Mouse (Mus musculus) olfactory bulb, adult 2 months (tissue): ENCODE measurements around the gene Kcnip3. TPM values are rescaled to one million over a fixed set of nuclear protein-coding genes. Genes with fewer than 3 reads are reported as not detected.

Source experiments
- H3K27ac ChIP-seq: fragments of 200-500 bp; 2 replicates; pipeline ENCODE4 v1.5.1; 2012; ENCODE audit warnings: low read depth, low read length; ENCODE audit not compliant: insufficient read depth
- H3K4me1 ChIP-seq: fragments of 200-500 bp; 2 replicates; pipeline ENCODE4 v1.6.1; 2012; ENCODE audit warnings: low read length; ENCODE audit not compliant: control insufficient read depth, insufficient read depth
- H3K4me3 ChIP-seq: fragments of 200-500 bp; 2 replicates; pipeline ENCODE4 v1.5.1; 2012; ENCODE audit warnings: mild to moderate bottlenecking, low read depth, low read length, moderate library complexity; ENCODE audit not compliant: insufficient read depth
- CTCF ChIP-seq: fragments of 200-500 bp; IDR thresholded peaks from 2 replicates; pipeline ENCODE4 v1.5.1; 2012; ENCODE audit warnings: low read depth, mild to moderate bottlenecking, low read length, moderate library complexity; ENCODE audit not compliant: insufficient read depth
- POLR2A ChIP-seq: fragments of 200-500 bp; IDR thresholded peaks from 2 replicates; pipeline ENCODE4 v1.6.1; 2012; ENCODE audit warnings: mild to moderate bottlenecking, low read depth, low read length, moderate library complexity; ENCODE audit not compliant: insufficient read depth
- WGBS: fragments of 180-500 bp; shearing (Covaris S2); methylation state at CpG from one replicate; pipeline ENCODE4 v1.1.7; 2018; 5-methylcytosine and 5-hydroxymethylcytosine counted together
- polyA plus RNA-seq: library from polyadenylated mRNA; stranded (reverse); fragments of >200 nt; gene quantifications from 2 replicates; pipeline ENCODE4 v1.2.4, GENCODE M21; 2012; ENCODE audit warnings: low replicate concordance; ENCODE audit not compliant: missing spikeins, insufficient read depth, insufficient read length

Kcnip3 gene
- polyA plus RNA-seq, result not detected in 2 replicates

GRCm38 (mm10) chr2:127522006-127522441 lies at the start of gene Kcnip3:
Kcnip3 (minus strand) TSS chr2:127522094.
- TF ChIP-seq CTCF, result no peak
- no peak for TF ChIP-seq POLR2A
- H3K27ac ChIP-seq, result peak within 1 kb of the TSS; percentile 93
- H3K4me1 ChIP-seq, result peaks cover 45% of the 10 kb centered on the region
- peak within 1 kb of the TSS; percentile 52 for H3K4me3 ChIP-seq
- WGBS, result 6% methylated on average over 10 of the region's 10 CpGs

GRCm38 (mm10) chr2:127559070-127559966 lies 37.4 kb upstream of the Kcnip3 start:
- TF ChIP-seq CTCF (peak; percentile 66), POLR2A (no peak)
- 4% methylated on average over 18 of the region's 18 CpGs for WGBS
- Histone ChIP-seq H3K27ac (no peak overlapping the region), H3K4me1 (no peaks in the 10 kb centered on the region; the same call in 1 of the 2 replicates), H3K4me3 (no peak overlapping the region)

- WGBS, result 54% methylated on average over 5 of the region's 5 CpGs
- TF ChIP-seq POLR2A (no peak), CTCF (no peak)
- Histone ChIP-seq H3K4me1 (no peaks in the 10 kb centered on the region), H3K27ac (no peak overlapping the region), H3K4me3 (no peak overlapping the region)
Measured at GRCm38 (mm10) chr2:127551078-127551477, 29.2 kb upstream of the Kcnip3 start.

GRCm38 (mm10) chr2:127550446-127550845 lies 28.6 kb upstream of the Kcnip3 start:
- Histone ChIP-seq H3K4me3 (no peak overlapping the region), H3K27ac (no peak overlapping the region), H3K4me1 (no peaks in the 10 kb centered on the region)
- WGBS, result 81% methylated on average over 1 of the region's 1 CpGs
- no peak for TF ChIP-seq CTCF
- no peak for TF ChIP-seq POLR2A

- H3K4me3 ChIP-seq, result no peak overlapping the region
- no peaks in the 10 kb centered on the region for H3K4me1 ChIP-seq
- no peak overlapping the region for H3K27ac ChIP-seq
- no peak for TF ChIP-seq POLR2A
- no peak for TF ChIP-seq CTCF
Measured at GRCm38 (mm10) chr2:127549711-127550110, 27.8 kb upstream of the Kcnip3 start.

- Histone ChIP-seq H3K4me1 (no peaks in the 10 kb centered on the region), H3K27ac (no peak overlapping the region), H3K4me3 (no peak overlapping the region)
- TF ChIP-seq CTCF, result no peak
- no peak for TF ChIP-seq POLR2A
- 85% methylated on average over 5 of the region's 5 CpGs for WGBS
Measured at GRCm38 (mm10) chr2:127548342-127549074, 26.6 kb upstream of the Kcnip3 start.

- Histone ChIP-seq H3K4me3 (no peak overlapping the region), H3K27ac (no peak overlapping the region), H3K4me1 (peaks cover 25% of the 10 kb centered on the region)
- TF ChIP-seq POLR2A, result no peak
- no peak for TF ChIP-seq CTCF
- WGBS, result 92% methylated on average over 2 of the region's 2 CpGs
Measured at GRCm38 (mm10) chr2:127541697-127542096, 19.8 kb upstream of the Kcnip3 start.

GRCm38 (mm10) chr2:127541185-127541584 lies 19.3 kb upstream of the Kcnip3 start, which contains the start of gene Prom2:
Prom2 (minus strand) TSS chr2:127541467.
- Histone ChIP-seq H3K4me3 (no peak within 1 kb of the TSS), H3K4me1 (peaks cover 30% of the 10 kb centered on the region), H3K27ac (no peak within 1 kb of the TSS)
- WGBS, result 46% methylated on average over 29 of the region's 29 CpGs
- no peak for TF ChIP-seq CTCF
- TF ChIP-seq POLR2A, result no peak

GRCm38 (mm10) chr2:127539494-127539893 lies 17.6 kb upstream of the Kcnip3 start:
- H3K27ac ChIP-seq, result no peak overlapping the region
- WGBS, result 62% methylated on average over 4 of the region's 4 CpGs
- no peak overlapping the region for H3K4me3 ChIP-seq
- H3K4me1 ChIP-seq, result peaks cover 31% of the 10 kb centered on the region
- TF ChIP-seq CTCF, result no peak; the same call in 1 of the 2 replicates
- TF ChIP-seq POLR2A, result no peak

- H3K4me1 ChIP-seq, result peaks cover 31% of the 10 kb centered on the region
- 34% methylated on average over 3 of the region's 3 CpGs for WGBS
- no peak for TF ChIP-seq POLR2A
- TF ChIP-seq CTCF, result no peak
- H3K4me3 ChIP-seq, result no peak overlapping the region
- H3K27ac ChIP-seq, result peak overlapping the region; percentile 82
Measured at GRCm38 (mm10) chr2:127537548-127537947, 15.7 kb upstream of the Kcnip3 start.
